Mouse (Mus musculus) CH12F3 (cell line): ENCODE results near the gene Mrtfa.

Experiments used
- in situ Hi-C: fragments of 300-500 bp; cut with MboI; formaldehyde crosslinking; loops from 2 replicates; pipeline ENCODE4 v1.14.3; 2020; ENCODE audit warnings: low sequenced_read_pairs

Mrtfa gene

DNA sequence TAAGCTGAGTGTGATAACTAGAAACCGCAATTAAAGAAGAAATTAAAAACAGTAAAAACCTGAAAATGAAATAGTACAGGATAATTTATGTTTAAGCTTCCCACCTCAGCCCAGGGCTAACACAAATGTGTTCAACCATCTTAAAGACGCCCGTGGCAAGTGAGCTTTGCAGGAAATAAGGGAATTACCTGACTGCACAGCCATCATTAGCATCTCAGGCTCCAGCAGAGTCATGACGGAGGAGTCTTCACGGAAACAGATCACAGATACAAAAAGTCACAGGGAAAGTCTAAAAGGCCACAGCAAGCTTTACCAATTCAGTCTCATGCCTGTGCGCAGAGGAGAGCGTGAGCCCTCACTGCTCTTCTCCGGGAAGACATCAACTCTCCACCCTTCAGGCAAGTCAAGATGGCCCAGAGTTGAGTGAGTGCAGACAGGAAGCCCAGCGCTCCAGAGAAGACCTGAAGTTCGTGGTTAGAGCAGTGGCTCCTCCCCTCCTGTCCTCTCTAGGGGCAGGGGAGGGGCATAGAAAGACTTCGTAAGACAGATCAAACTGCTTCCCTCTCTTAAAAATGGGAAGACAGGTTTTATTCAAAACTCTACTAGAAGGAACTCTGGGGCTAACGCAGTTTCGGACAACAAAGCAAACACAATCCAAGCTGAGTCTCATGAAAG, 85.8 kb downstream of the Mrtfa start:
- in situ Hi-C loops = no loop called here

DNA sequence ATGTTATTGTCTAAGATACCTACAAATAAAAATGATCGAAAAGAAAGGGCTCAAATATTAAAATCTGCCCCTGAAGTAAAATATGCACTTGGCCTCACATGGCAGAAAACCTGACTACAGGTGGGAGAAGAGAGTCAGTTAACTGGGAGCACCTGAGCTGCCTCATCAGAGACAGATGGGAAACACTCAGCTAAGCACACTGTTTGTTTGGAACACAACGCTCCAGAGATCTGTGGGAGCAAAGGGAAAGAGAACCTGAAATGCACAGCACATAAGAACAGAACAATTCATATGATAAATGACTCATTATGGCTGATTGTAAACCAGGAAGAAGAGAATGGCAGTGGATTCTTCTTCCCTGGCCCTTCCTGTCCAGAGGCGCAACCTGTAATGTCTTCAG, 87.1 kb downstream of the Mrtfa start:
- in situ Hi-C loops = no loop called here

DNA sequence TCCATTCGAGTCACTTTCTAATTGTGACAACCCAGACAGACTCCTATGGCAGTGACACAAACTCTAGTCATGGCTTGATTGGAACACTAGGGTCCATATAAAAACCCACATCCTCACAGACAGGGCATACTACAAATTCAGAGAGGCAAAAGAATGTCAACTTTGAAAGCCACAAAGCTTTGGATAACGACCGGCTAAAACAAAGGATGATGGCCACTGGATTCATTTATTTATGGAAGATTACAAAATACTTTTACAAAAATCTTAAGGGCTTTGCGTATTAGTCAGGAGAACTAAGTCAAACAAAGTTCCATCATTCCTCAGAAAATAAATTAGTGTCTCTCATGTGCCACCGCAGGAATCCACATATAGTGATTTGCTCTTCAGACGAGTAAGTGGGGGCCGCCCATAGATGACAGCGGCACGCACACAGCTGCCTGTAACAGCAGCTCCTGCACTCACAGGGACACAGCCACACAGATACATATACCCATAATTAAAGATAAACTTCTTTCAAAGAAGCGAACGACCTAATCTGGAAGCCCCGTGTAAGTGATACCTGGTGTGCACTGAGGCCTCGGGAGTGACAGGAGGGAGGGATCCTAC, 88.2 kb downstream of the Mrtfa start:
- in situ Hi-C loops = no loop called here

DNA sequence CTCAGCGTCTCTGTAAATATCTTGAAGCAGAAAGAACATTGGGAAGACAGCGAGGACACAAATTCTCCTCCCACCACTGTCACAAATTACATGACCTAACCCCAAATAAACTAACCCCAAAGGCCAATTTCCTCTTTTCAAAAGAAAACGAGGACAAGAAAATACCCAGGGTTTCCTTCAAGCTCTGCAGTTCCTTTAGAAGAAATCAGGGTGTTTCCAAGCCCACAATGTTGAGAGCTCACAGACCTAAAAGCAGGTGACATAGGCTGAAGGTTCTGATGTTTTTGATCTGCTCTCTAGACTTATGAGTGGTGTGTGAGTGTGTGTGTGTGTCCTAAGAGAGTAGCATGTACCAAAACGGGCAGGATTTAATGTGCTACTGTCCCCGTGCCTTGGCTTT, 89.2 kb downstream of the Mrtfa start:
- in situ Hi-C loops = no loop called here

DNA sequence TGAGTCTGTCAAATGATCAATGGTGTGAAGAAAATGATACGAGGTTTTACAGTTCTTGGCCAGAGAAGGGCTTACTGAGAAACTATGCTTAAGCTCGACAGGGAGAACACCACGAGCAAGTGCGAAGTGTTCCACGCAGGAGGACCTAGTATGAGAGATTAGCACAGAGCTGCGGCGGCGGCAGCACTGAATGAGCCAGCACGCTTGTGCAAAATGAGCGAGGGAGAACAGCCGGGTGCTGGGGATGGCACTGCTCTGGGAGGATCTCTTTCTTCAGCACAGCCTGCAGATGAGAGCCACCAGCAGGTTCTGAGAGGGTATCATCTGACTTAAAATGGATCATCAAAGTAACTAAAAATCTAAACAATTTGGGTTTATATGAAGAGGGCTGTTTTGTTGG, 91.3 kb downstream of the Mrtfa start:
- in situ Hi-C loops = no loop called here

DNA sequence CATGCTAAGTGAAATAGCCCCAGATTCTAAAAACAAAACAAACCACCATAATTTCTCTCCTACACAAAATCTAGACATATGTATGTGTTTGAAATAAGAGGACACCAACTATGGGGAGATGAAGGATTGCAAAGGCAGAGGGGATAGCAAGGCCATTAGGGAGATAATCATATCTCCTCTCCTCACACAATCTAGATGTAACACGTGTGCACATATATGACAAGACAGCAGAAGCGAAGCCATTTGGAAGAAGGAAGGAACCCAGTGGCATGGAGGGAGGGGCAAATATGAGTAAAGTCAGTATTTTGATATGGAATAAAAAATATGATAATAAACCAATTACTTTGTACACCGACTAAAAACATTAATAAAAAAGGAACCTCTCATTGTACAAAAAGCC, 91.9 kb downstream of the Mrtfa start:
- in situ Hi-C loops = no loop called here

DNA sequence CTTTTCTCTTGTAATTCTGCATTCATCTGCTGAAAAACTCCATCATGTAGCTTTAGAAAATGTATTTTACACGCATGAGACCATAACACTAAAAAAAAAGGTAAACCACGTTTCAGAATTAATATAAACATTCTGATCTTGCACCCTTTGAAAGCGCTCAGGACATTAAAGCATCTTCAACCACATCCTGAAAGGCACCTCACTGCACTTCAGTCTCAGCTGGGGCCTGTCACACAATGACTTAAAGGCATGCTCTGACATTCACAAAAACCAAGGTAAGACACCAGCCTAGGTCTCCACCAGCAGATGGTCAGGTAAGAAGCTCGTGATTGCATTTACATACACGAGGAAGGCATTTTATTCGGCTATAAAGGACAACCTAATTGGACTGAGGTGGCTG, 92.7 kb downstream of the Mrtfa start:
- in situ Hi-C loops = no loop called here

DNA sequence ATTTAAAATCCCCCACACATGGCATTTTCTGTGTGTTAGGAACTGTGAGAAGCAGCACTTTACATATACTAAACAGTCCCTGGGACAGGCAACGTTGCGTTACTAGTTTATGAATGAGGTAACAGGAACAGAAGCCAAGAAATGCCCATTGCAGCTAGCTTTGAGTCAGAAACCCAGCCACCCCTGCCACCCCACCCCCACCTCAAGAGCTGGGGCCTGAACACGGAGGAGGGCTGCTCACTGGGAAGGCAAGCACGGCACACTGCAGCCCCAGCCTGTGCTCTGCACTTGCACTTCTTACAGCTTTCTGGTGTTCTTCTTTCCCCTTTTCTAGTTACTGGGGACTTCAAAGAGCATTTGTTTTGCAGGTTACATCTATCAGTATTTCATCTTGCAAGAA, 93.1 kb downstream of the Mrtfa start:
- in situ Hi-C loops = no loop called here

DNA sequence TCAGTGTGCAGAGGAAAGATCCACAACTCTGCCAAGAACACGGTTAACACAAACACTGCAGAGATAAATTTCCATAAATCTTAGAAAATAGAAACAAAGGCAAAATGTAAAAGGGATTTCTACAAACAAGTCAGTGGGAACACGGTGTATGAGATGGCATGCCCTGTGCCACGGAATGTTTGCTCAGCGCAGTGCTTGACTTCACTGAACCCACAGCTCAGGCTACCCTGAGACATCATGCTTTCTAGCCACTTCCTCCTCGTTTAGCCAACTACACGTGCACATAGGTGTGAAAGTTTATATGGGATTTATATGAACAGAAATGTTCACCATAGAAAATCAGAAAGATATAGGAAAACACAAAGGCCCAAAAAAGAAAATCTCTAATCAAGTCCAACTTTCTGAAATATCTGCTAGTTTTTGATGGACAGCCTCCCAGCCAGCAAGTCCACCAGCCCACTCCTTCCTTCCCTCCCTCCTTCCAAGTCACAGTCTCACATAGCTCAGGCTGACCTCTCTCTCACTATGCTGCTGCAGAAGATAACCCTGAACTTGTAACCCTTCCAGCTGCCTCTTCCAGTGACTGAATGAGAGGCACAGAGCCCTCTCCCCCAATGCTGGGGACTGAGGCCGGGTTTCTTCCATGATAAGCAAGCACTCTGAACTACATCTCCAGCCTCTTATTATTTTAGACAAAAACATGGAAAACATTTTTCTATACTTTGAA, 94.1 kb downstream of the Mrtfa start:
- in situ Hi-C loops = no loop called here

DNA sequence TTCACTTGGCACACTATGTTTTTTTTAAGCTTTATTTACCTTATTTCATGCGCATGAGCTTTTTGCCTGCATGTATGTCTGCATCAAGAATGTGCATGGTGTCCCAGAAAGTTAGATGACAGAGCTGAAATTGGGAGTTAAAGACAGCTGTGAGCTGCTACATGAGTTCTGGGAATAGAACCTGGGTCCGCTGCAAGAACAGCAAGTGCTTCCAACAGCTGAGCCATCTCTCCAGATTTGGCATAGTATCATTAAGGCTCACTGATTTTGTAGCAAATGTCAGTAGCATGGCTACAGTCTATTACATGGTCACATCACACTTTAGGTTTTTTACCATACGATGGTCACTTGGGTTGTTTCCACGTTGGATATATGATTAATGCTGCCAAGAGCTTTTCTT, 97.5 kb downstream of the Mrtfa start:
- in situ Hi-C loops = no loop called here

DNA sequence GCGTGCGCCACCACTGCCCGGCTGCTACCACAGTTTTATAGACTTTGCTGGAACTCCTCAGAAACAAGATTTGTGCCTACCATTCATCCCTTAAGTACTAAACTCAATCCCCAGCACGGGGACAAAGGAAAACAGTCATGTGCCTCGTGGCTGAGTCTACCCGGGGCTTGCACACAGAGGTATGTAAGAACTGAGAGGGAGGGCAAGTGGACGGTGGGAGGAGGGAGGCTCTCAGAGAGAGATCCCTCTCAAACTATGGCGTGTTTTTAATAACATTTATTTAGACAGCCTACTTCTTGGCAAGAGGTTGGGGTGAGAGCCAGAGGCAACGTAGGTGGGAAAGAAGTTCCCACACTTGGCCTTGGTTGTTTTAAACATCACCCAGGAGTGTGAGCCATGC, 98.8 kb downstream of the Mrtfa start:
- in situ Hi-C loops = no loop called here

DNA sequence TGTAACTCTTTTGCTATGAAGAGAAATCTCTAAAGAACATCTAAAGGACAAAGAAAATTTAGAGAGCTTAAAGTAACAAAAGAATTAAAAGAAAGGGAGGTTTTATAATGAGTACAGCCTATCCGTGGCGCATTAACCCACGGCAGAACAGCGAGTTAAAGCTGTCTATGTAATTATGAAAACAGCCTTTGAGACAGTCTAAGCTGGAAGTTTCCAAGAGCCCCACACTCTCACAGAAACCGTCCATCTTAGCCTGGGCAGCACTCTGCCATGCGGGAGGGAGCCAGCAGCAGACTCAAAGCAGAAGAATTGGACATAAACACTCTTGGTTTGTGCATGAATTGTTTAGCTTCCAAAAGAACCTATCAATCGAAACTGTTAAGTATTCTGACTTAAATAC, 103.0 kb downstream of the Mrtfa start:
- in situ Hi-C loops = no loop called here

DNA sequence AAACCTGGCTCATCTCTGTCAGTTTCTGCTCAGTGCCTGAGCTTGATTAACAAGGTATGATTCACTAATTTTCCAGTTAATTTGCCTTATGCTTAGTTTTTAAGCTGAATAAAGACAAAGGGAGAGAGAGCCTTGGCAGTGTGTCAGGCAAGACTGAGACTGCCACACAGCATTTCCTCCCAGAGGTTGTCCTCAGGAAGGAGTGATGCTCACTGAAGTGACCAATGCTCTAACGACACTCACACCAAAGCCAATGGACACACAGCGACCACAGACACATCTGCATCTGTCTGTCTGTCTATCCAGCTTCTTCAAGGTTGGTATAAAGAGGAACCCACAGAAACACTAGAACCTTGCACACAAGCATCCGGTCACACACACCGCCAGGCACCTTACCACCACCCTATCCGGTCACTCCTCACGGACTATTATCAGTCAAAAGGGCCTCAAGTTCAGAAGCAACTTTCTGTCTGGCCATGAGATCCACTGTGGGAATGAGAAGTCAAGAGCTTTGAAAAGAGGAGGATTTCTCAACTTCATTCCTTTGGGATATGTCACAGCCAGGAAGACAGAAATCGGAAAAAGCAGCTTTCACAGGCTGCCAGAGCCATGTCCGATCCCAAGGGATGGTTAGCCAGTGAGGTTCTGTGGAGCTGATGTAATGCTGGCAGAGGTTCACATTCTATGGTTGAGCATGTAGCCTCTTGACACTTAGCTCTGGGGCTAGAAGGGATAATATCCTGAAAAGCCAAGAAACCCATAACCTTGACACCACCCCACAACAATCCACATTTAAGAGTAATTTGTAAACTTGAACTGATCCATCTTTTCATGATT, 103.7 kb downstream of the Mrtfa start:
- in situ Hi-C loops = no loop called here

DNA sequence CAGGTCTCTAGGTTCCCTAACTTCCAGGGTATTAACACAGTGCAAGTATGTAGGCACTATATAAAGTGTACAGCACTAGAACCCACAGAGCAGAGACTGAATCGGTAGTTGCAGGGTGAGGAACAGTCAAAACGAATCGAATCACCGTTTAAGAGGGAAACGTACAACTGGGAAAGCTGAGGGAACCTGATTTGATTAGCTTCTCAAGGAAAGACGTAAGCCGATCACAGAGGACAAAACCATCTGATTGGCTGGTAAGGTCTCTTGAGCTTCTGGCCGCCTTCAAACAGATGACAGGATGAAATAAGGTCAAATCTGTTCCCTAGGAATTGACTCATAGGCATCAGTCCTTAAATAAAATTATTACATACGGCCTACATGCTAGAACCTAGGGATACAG, 106.7 kb downstream of the Mrtfa start:
- in situ Hi-C loops = no loop called here

DNA sequence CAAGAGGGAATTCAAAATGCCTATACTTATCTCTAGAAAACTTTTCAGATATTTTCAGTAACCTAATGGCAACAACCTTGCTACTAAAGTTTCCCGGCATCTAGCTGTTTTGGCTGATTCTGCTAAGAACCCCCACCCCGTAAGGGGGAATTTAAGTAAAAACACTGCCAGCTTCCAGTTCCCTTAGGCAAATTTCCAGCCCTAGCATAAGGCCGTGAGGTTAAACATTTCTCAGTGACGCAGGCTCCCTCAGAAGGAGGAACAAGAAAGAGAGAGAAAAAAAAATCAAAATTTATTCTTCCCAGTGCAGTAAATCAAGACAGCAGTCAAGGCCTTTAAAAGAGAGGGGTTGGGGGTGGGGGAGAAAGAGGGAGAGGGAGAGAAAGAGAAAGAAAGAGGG, 107.3 kb downstream of the Mrtfa start:
- in situ Hi-C loops = no loop called here

DNA sequence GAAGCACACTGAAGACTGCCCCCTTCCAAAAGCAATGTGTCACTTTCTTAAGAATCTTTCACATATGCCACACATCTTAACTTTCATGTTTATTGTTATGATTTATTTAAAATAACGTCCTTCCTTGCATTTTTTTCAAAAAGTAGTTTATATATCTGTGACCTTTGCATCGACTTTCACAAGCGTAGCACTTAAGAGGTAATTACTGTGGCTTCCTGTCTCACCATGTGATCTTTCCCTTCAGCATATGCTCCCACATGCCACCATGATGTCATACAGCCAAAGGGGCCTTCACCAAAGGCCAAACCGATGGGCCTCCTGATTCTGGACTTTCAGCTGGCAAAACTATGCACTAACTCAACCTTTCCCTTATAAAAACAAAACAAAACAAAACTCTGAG, 109.3 kb downstream of the Mrtfa start:
- in situ Hi-C loops = no loop called here

DNA sequence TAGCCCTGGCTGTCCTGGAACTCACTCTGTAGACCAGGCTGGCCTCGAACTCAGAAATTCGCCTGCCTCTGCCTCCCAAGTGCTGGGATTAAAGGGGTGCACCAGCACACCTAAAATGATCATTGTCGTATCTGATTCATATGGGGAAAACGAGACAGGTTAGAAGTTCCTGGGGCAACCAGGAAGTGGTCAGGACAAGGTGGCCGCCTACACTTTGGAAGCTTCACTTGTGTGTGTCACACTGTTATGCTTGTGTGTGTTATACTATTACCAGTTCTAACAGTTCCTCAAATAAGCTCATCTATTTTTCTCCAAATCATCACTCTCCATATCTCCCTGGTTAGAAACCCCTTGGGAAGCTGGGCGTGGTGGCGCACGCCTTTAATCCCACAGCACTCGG, 110.2 kb downstream of the Mrtfa start:
- in situ Hi-C loops = no loop called here

DNA sequence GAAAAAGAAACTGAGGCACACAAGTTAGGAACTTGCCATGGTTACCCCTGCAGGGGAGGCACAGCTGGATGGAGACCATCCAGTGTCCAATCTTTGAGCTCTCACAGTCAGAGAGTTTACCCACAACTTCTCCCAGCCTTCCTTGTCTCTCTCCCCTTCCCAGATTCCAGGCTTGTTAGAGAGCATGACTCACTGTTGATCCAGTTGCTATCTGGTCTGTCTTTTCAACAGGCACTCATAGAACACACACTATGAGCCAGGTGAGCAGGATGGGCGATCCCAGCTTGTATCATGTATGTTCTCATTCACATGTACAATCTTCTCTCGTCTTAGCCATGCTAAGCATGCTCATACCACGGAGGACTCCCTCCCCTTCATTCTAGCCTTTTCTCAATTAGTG, 111.3 kb downstream of the Mrtfa start:
- in situ Hi-C loops = loop anchor here (5.0 kb wide), 1 partner anchor 118 kb away; no protein-coding TSS in a partner anchor

DNA sequence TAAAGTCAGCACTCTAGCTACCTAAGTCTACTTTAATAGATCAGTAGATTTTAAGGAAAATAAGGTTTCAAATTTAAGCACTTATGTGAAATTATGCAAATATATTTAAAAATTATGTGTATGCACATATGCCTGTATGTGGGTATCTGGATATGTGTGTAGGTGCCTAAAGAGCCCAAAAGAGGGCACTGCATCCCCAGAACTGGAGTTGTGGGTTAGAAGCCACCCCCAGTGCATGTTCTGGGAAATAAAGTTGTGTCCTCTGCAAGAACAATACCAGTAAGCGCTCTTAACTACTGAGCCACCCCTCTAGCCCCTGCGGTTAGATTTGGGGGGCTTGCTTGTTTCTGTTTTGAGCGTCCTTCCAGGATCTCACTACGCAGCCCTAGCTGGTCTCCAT, 113.0 kb downstream of the Mrtfa start:
- in situ Hi-C loops = loop anchor here (5.0 kb wide), 1 partner anchor 120 kb away; no protein-coding TSS in a partner anchor

DNA sequence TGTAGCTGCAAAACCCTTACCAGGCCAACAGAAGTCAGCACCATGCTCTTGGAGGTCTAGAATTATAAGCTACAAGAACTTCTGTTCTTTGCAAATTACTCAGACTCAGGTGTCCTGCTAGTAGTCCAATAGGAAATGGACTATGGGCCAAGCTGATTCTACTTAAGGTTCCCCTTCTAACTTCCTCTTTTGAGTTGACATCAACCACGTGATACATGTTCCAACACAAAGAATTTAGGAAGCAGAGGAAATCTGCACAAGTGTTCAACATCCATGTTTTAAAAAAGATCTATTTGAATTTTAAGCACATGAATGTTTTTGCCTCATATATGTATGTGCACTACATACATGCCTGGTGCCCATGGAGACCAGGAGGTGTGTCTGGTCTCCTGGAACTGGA, 116.0 kb downstream of the Mrtfa start:
- in situ Hi-C loops = no loop called here

DNA sequence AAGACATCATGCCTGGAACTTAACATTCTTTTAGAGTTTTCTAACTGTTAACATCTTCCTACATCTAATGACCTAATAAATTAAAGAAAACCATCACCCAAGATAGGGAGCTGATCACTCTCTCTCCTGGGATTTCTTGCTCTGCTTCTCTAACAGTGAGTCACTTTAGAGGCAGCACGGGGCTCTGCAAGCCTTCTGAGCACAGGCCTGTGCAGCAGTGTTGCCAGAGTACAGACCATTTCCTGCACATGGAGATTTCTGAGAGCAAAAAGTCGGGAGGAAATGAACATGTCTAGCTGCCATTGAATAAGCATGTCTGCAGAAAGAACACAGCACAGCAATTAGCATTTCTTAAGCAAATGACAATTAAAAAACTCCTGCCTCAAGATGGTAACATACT, 116.8 kb downstream of the Mrtfa start:
- in situ Hi-C loops = no loop called here
